Mouse (Mus musculus) heart, postnatal 0 days (tissue): ENCODE measurements around the gene Gm3854.

ENCODE experiments used
- CTCF ChIP-seq: IDR thresholded peaks from 2 replicates; pipeline ENCODE4 v1.5.1; 2016; ENCODE audit warnings: antibody characterized with exemption, control low read depth, low read depth
- EP300 ChIP-seq: IDR thresholded peaks from 2 replicates; pipeline ENCODE4 v1.6.1; 2016; ENCODE audit warnings: antibody characterized with exemption, low read depth

- no peak for TF ChIP-seq CTCF
- no peak for TF ChIP-seq EP300
Measured at GRCm38 (mm10) chr7:6358121-6358520, 14.6 kb downstream of the Gm3854 start.
